Mouse (Mus musculus) activated CD4-positive, CD25-positive, alpha-beta regulatory T cell, adult 9 weeks (primary cell): Measurements from ENCODE around the gene Osgepl1. TPM values are rescaled to one million over a fixed set of nuclear protein-coding genes. Genes with fewer than 3 reads are reported as not detected.

Experiments used
- polyA plus RNA-seq: library from polyadenylated mRNA; unstranded; fragments of 100-300 nt; shearing (Covaris generic); gene quantifications from one replicate; pipeline ENCODE4 v1.2.1, GENCODE M21; 2017

The Osgepl1 gene
- polyA plus RNA-seq, result 18.1 TPM

GRCm38 (mm10) chr1:53312989-53313967, at the start of gene Osgepl1:
TSS of gene Osgepl1 (plus strand) at chr1:53313624.

GRCm38 (mm10) chr1:53296581-53297383, 16.6 kb upstream of the Osgepl1 start, which contains the start of the genes Pms1, Ormdl1 and Gm28778:
TSS of gene Pms1 (minus strand) at chr1:53297018.
TSS of gene Ormdl1 (plus strand) at chr1:53297095.
TSS of gene Gm28778 (plus strand) at chr1:53297111.

GRCm38 (mm10) chr1:53352327-53353261, 39.2 kb downstream of the Osgepl1 start, which contains the start of the genes Asdurf, Gm28551 and Asnsd1:
TSS of gene Asdurf (minus strand) at chr1:53352619.
TSS of gene Gm28551 (minus strand) at chr1:53352667.
TSS of gene Asnsd1 (minus strand) at chr1:53352752.

Other genes starting within 250 kb of the Osgepl1 start
- not detected for gene 1700019A02Rik, start 126.0 kb upstream of the Osgepl1 start, polyA plus RNA-seq
- gene Pms1, start 16.6 kb upstream of the Osgepl1 start, polyA plus RNA-seq, result 30.1 TPM
- gene Ormdl1, start 16.5 kb upstream of the Osgepl1 start, polyA plus RNA-seq, result 87.6 TPM
- not detected for gene Gm28778, start 16.5 kb upstream of the Osgepl1 start, polyA plus RNA-seq
- gene Asdurf, start 39.0 kb downstream of the Osgepl1 start, polyA plus RNA-seq, result not detected
- gene Gm28551, start 39.0 kb downstream of the Osgepl1 start, polyA plus RNA-seq, result 0.17 TPM
- 59.8 TPM for gene Asnsd1, start 39.1 kb downstream of the Osgepl1 start, polyA plus RNA-seq